Mouse (Mus musculus): Measurements from ENCODE around the gene Fam241a.

The Fam241a gene

DNA sequence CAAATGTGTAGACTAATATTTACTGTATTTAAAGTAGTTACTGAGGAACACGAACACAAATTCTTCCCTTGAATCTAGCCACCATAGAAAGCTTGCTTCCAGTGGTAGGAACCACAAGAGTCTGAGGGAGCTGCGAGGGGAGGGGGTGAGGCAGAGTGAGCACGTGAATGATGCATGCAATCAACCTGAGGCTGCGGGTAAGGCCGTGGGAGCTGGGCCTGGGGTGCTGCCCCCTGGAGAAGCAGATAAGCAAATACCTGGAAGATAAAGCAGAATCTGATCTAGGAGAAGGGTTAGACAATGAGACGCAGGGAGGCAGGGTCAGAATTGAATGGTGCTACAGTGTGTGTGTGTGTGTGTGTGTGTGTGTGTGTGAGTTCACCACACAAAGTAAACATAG lies 65.0 kb downstream of the Fam241a start:
- DNase-seq, result no peak

DNA sequence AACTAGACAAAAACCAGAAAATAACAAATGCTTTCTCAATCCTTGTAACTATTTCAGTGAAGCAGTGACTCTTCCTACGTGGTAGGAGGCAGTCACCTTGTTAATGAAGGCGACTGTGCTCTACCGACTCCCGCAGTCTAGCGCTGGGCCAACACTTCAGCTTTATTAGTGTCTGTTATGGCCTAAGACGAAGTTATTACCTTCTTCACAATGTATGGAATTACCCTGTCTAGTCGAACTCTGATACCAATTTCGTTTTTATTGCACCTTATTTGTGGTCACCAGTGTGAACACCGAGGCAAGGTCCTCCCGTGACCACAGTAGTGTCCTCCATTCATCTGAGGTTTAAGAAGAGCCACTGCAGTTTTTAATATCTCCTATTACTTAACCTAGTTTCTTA lies 65.9 kb downstream of the Fam241a start:
- DNase-seq, result no peak

DNA sequence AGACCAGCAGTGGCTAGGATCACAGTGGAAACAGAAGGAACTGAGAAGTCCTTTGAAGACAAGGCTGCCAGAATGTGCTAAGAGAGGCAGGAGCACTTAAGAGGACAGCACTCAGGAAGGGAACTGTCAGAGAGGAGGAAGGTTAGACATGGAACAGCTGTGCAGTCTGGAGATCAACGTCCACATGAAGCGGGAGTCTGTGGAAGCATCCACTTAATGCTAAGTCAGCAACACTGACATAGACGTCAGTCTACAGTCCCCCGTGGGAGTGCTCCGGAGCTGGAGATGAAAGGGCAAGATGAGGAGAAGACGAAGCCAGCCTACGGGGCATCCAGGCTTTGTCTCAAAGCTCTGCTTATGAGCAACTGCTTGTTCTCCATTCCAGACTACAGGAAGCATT lies 69.0 kb downstream of the Fam241a start:
- DNase-seq, result no peak

DNA sequence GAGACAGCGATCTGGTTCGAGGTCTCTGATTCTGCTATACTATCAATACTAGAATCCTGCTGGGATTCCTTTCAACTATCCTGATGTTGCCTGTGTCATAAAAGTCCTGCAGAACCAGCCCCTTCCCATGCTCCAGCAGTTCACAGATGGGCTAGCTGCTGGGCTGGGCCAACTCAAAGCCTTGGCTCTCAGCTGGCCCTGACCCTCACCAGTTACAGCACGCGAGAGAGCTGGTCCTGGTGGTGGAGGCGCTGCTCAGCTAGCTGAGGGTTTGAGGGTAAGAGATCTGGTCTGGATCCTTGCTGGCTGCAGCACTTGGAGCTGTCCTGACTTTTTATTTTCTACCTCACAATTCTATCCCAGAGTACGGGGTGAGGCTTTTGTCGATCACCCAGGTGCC lies 69.6 kb downstream of the Fam241a start:
- no peak for DNase-seq

DNA sequence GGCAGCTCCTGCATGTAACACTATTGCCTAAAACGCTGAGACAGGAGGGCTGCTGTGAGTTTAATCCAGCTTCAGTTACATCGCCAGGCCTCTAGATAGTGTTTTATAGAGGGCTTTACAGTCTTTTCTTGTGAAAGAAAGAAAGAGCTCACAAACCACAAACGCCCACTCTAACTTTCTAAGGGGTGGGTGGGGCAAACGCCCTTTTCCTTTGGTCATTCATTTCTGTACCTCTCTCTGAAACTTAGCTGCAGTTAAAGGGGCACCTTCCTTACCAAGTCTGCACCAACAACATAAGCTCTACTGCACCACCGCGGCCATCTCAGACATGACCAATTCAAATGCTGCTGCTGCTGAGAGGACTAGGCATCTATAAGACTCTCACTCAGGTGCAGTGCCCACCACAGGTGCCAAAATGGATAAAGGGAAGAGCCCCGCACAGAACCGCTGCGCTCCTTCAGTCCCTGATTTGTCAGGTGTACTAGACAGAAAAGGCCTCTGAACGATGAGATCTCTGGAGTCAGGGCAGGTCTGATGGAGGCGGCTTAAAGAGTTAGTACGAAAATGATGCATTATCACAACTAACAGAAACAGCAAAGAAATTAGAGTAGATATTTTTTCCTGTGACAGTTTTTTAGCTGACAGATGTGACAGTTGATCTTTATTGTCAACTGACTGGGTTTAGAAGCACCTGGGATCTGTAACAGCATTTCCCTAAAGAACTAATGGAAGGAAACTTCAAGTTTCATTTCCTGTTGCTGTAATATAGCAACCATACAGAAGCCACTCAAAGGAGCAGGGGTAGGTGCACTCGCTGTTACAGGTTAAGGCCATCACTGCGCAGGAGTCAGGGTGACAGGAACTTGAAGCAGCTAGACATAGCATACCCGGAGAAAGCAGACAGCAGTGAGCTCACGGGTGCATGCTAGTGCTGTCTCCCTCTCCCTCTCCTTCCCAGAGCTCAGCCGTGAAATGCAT lies 71.9 kb downstream of the Fam241a start:
- DNase-seq, result no peak

DNA sequence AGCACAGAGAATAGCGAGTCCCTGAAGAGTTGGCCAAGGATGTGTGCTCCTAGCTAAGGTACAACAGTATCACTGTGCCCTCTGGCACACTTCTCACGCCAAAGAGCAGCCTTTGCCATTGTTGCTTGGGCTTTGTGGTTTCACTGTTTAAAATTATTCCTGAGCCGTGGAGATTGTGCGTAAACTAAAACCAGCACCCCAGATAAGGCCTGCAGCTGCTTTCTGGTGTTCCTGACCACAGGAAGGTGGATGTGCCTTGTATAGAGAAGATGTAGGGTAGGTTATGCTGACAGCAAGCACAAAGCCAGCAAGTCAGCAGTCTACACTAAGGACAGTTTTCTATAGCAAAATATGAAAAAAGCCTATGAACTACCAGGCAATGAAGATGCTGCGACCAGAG lies 74.9 kb downstream of the Fam241a start:
- no peak for DNase-seq

DNA sequence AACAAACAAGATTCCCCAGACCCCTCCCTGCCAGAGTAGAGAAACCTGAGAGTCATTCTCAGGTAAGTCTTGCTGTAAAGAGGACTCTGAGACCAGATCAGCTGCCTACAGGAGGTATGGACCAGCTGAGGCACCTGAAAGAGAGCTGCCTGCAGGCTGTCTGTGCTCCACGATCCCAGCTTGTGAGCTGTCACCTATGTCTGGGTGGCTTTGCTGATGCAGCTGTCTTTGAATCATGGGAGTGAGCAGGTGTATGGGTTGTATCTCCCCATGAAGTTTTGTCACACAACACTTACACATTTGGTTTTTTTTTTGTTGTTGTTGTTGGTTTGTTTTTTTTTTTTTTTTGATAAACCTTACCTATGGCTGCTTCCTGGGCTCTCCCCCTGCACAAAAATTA lies 75.7 kb downstream of the Fam241a start:
- DNase-seq, result no peak
